Mouse (Mus musculus): Measurements from ENCODE around the gene Hspg2. TPM values are rescaled to one million over a fixed set of nuclear protein-coding genes. Genes with fewer than 3 reads are reported as not detected.

Gene Hspg2
- polyA plus RNA-seq, 1 experiment from 2014 or later = 31.3 TPM

- WGBS = 68% methylated on average over 10 of the region's 10 CpGs
- no peak for DNase-seq (ENCODE audit: low spot score)
- no peak for TF ChIP-seq CTCF (IDR thresholded peaks at IDR 0.05; ENCODE audit: low read depth)
Measured at GRCm38 (mm10) chr4:137449715-137450114, 18.9 kb upstream of the Hspg2 start.

GRCm38 (mm10) chr4:137452190-137452589 is 16.4 kb upstream of the Hspg2 start:
- ATAC-seq (replicated peaks; ENCODE audit: low FRiP score, low read depth) = no peak
- Histone ChIP-seq H3K36me3 (ENCODE audit: insufficient read depth, low read length) (no peaks in the 10 kb centered on the region), H3K27ac (no peak overlapping the region), H3K27me3 (ENCODE audit: insufficient read depth, low read length) (no peaks in the 10 kb centered on the region), H3K9me3 (replicated peaks; ENCODE audit: low read length) (no peaks in the 10 kb centered on the region), H3K4me3 (replicated peaks; ENCODE audit: low read depth, low read length) (no peak overlapping the region), H3K4me2 (ENCODE audit: low read length) (no peak overlapping the region), H3K9ac (ENCODE audit: low read depth, low read length) (no peak overlapping the region), H3K4me1 (replicated peaks; ENCODE audit: insufficient read depth, low read length) (peaks cover 13% of the 10 kb centered on the region)
- WGBS = 97% methylated on average over 6 of the region's 6 CpGs
- no peak for TF ChIP-seq CTCF (IDR thresholded peaks at IDR 0.05; ENCODE audit: low read depth)
- DNase-seq (ENCODE audit: low spot score) = no peak

More at GRCm38 (mm10) chr4:137449715-137450114, 18.9 kb upstream of the Hspg2 start:
- H3K4me3 ChIP-seq (replicated peaks; ENCODE audit: low read depth, low read length) = no peak overlapping the region
- H3K27ac ChIP-seq = no peak overlapping the region
- H3K27me3 ChIP-seq (ENCODE audit: insufficient read depth, low read length) = no peaks in the 10 kb centered on the region
- H3K4me1 ChIP-seq (replicated peaks; ENCODE audit: insufficient read depth, low read length) = peaks cover 13% of the 10 kb centered on the region
- H3K36me3 ChIP-seq (ENCODE audit: insufficient read depth, low read length) = no peaks in the 10 kb centered on the region
- no peak overlapping the region for H3K9ac ChIP-seq (ENCODE audit: low read depth, low read length)
- no peaks in the 10 kb centered on the region for H3K9me3 ChIP-seq (replicated peaks; ENCODE audit: low read length)
- ATAC-seq (replicated peaks; ENCODE audit: low FRiP score, low read depth) = no peak
- H3K4me2 ChIP-seq (ENCODE audit: low read length) = no peak overlapping the region

- no peaks in the 10 kb centered on the region for H3K9me3 ChIP-seq (replicated peaks; ENCODE audit: low read length)
- H3K9ac ChIP-seq (ENCODE audit: low read depth, low read length) = no peak within 1 kb of the TSS
- no peak within 1 kb of the TSS for H3K27ac ChIP-seq
- peaks cover 10% of the 10 kb centered on the region for H3K4me1 ChIP-seq (replicated peaks; ENCODE audit: insufficient read depth, low read length)
- WGBS = 75% methylated on average over 8 of the region's 8 CpGs
- H3K4me3 ChIP-seq (replicated peaks; ENCODE audit: low read depth, low read length) = no peak within 1 kb of the TSS
- H3K27me3 ChIP-seq (ENCODE audit: insufficient read depth, low read length) = no peaks in the 10 kb centered on the region
- H3K36me3 ChIP-seq (ENCODE audit: insufficient read depth, low read length) = no peaks in the 10 kb centered on the region
- no peak for ATAC-seq (replicated peaks; ENCODE audit: low FRiP score, low read depth)
- H3K4me2 ChIP-seq (ENCODE audit: low read length) = no peak within 1 kb of the TSS
- TF ChIP-seq CTCF (IDR thresholded peaks at IDR 0.05; ENCODE audit: low read depth) = no peak
- no peak for DNase-seq (ENCODE audit: low spot score)
Measured at GRCm38 (mm10) chr4:137453234-137453767, 15.3 kb upstream of the Hspg2 start, which contains the start of gene 1700013G24Rik. Gene 1700013G24Rik, plus strand, starts transcription at chr4:137453284.

- no peak for TF ChIP-seq CTCF (IDR thresholded peaks at IDR 0.05; ENCODE audit: low read depth)
- Histone ChIP-seq H3K9me3 (replicated peaks; ENCODE audit: low read length) (no peaks in the 10 kb centered on the region), H3K36me3 (ENCODE audit: insufficient read depth, low read length) (no peaks in the 10 kb centered on the region), H3K27ac (no peak overlapping the region), H3K27me3 (ENCODE audit: insufficient read depth, low read length) (no peaks in the 10 kb centered on the region), H3K9ac (ENCODE audit: low read depth, low read length) (no peak overlapping the region), H3K4me3 (replicated peaks; ENCODE audit: low read depth, low read length) (no peak overlapping the region), H3K4me1 (replicated peaks; ENCODE audit: insufficient read depth, low read length) (peaks cover 8% of the 10 kb centered on the region; the same call in 1 of the 2 replicates), H3K4me2 (ENCODE audit: low read length) (no peak overlapping the region)
- 93% methylated on average over 14 of the region's 14 CpGs for WGBS
- ATAC-seq (replicated peaks; ENCODE audit: low FRiP score, low read depth) (no peak), DNase-seq (ENCODE audit: low spot score) (no peak)
Measured at GRCm38 (mm10) chr4:137454582-137454981, 14.0 kb upstream of the Hspg2 start.

- no peaks in the 10 kb centered on the region for H3K36me3 ChIP-seq (ENCODE audit: insufficient read depth, low read length)
- no peak overlapping the region for H3K4me3 ChIP-seq (replicated peaks; ENCODE audit: low read depth, low read length)
- peaks cover 12% of the 10 kb centered on the region; the same call in 1 of the 2 replicates for H3K4me1 ChIP-seq (replicated peaks; ENCODE audit: insufficient read depth, low read length)
- H3K9me3 ChIP-seq (replicated peaks; ENCODE audit: low read length) = no peaks in the 10 kb centered on the region
- TF ChIP-seq CTCF (IDR thresholded peaks at IDR 0.05; ENCODE audit: low read depth) = no peak
- ATAC-seq (replicated peaks; ENCODE audit: low FRiP score, low read depth) (no peak), DNase-seq (ENCODE audit: low spot score) (no peak)
- no peak overlapping the region for H3K9ac ChIP-seq (ENCODE audit: low read depth, low read length)
- H3K4me2 ChIP-seq (ENCODE audit: low read length) = no peak overlapping the region
- WGBS = 72% methylated on average over 12 of the region's 12 CpGs
- no peaks in the 10 kb centered on the region for H3K27me3 ChIP-seq (ENCODE audit: insufficient read depth, low read length)
- no peak overlapping the region for H3K27ac ChIP-seq
Measured at GRCm38 (mm10) chr4:137456581-137456980, 12.0 kb upstream of the Hspg2 start.

- TF ChIP-seq CTCF (IDR thresholded peaks at IDR 0.05; ENCODE audit: low read depth) = no peak
- WGBS = 77% methylated on average over 4 of the region's 4 CpGs
Measured at GRCm38 (mm10) chr4:137457292-137457691, 11.3 kb upstream of the Hspg2 start.

GRCm38 (mm10) chr4:137458310-137458709 is 10.3 kb upstream of the Hspg2 start:
- DNase-seq (ENCODE audit: low spot score) (no peak), ATAC-seq (replicated peaks; ENCODE audit: low FRiP score, low read depth) (no peak)
- Histone ChIP-seq H3K9ac (ENCODE audit: low read depth, low read length) (no peak overlapping the region), H3K4me3 (replicated peaks; ENCODE audit: low read depth, low read length) (no peak overlapping the region), H3K27ac (no peak overlapping the region), H3K36me3 (ENCODE audit: insufficient read depth, low read length) (no peaks in the 10 kb centered on the region), H3K4me2 (ENCODE audit: low read length) (no peak overlapping the region), H3K4me1 (replicated peaks; ENCODE audit: insufficient read depth, low read length) (peaks cover 10% of the 10 kb centered on the region; the same call in 1 of the 2 replicates), H3K9me3 (replicated peaks; ENCODE audit: low read length) (no peaks in the 10 kb centered on the region), H3K27me3 (ENCODE audit: insufficient read depth, low read length) (no peaks in the 10 kb centered on the region)
- 59% methylated on average over 9 of the region's 9 CpGs for WGBS
- no peak for TF ChIP-seq CTCF (IDR thresholded peaks at IDR 0.05; ENCODE audit: low read depth)

More at GRCm38 (mm10) chr4:137457292-137457691, 11.3 kb upstream of the Hspg2 start:
- DNase-seq (ENCODE audit: low spot score) (no peak), ATAC-seq (replicated peaks; ENCODE audit: low FRiP score, low read depth) (no peak)
- H3K27me3 ChIP-seq (ENCODE audit: insufficient read depth, low read length) = no peaks in the 10 kb centered on the region
- no peak overlapping the region for H3K4me2 ChIP-seq (ENCODE audit: low read length)
- H3K4me3 ChIP-seq (replicated peaks; ENCODE audit: low read depth, low read length) = no peak overlapping the region
- no peaks in the 10 kb centered on the region for H3K36me3 ChIP-seq (ENCODE audit: insufficient read depth, low read length)
- no peak overlapping the region for H3K27ac ChIP-seq
- H3K9me3 ChIP-seq (replicated peaks; ENCODE audit: low read length) = no peaks in the 10 kb centered on the region
- H3K9ac ChIP-seq (ENCODE audit: low read depth, low read length) = no peak overlapping the region
- H3K4me1 ChIP-seq (replicated peaks; ENCODE audit: insufficient read depth, low read length) = peaks cover 12% of the 10 kb centered on the region; the same call in 1 of the 2 replicates
